Mouse (Mus musculus) heart, adult 8-10 months (tissue): ENCODE measurements around the gene Etnppl. TPM values are rescaled to one million over a fixed set of nuclear protein-coding genes. Genes with fewer than 3 reads are reported as not detected.

Experiments used
- DNase-seq: peaks from one replicate; pipeline ENCODE4 v3.0.0; 2022; ENCODE audit warnings: low spot score
- total RNA-seq, 4 experiments: library from RNA; stranded (reverse); gene quantifications; 2 replicates each; pipeline ENCODE4 v1.2.4; 2022

Gene Etnppl
- total RNA-seq, 4 experiments from 2014 or later = not detected

DNA sequence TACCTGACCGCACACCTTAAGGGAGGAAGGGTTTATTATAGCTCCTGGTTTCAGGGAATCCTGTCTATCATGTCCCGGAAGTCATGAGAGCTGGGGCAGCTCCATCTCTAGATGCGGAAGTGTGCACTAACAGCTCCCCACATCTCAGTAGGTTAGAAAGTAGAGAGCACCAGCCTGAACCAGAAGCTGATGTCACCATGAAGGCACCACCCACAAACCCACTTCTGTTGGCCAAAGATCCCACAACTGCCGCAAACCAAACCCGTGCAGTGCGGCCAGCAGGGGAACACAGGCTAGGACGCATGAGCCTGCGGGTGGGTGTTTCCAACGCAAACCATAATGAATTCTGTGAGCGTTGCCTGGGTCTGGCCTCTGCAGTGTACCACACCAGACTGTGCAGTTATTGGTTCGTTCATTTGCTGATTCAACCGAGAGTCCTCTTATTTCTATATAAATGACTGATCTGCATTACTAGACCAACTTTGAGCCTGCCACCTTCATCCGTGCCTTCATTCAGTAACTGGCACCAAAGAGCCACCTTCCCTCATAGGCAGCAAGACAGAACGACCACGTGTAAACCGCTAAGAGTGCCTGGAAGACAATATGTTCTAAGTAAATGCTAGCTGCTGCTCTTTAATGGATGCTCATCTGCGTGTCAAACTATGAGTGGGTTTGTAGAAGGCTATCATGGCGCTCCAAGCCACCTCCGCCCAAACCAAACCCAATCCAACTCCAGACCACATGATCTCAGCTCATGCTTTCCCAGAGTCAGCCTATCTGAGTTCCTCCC lies 60.6 kb downstream of the Etnppl start:
- no peak for DNase-seq

- DNase-seq = no peak
Measured at GRCm38 (mm10) chr3:130681226-130681625, 64.0 kb downstream of the Etnppl start.

- no peak for DNase-seq
Measured at GRCm38 (mm10) chr3:130682183-130682582, 64.9 kb downstream of the Etnppl start.

GRCm38 (mm10) chr3:130683836-130684235 lies 66.6 kb downstream of the Etnppl start:
- DNase-seq = no peak

DNA sequence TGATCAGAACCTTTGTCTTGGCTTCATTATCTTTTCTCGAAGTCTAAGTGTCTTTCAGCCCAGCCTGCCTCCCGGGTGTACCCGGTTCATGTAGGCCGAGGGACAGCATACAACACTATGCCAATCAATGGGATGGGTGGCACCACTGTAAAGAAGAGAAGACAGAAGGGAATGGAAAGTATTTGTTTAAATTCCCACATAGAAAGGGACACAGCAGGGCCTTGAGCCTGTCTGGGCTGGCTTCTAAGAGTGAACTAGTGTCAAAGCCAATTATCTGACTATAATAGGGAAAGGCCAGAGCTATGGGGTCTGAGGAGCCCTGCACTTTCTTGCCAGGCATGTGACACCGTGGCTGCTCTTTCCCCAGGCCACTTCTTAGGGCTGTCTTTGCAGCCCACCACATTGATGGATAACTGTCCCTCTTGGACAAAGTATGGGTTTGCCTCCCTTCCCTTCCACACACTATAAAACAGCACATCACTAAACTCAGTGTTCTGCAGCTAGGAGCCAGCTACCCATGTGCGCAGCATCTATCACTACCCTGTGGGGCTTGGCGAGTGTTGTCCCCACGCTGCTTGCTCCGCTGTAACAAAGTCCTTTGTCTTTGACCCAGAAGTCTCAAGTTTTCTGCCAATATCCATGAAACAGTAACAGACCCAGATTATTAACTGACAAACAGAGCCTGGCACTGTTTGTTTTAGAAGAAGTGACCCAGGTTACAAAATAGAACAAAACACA lies 67.2 kb downstream of the Etnppl start:
- DNase-seq = no peak

DNA sequence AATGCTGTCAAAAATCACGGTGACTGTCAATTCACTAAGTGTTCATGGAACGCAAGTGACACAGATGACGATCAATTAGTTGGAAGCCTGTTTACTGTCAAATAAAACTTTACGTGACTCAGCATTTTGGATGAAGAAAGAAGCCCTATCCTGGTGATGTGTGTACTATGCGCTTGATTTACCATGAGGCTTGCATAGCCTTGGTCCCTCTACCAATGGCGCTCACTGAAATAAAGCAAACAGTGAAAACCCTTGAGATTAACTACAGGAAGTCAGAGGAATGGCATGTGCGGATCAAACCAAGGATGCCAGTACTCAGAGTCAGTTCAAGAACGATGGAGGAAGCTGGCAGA lies 67.7 kb downstream of the Etnppl start:
- DNase-seq = no peak

DNA sequence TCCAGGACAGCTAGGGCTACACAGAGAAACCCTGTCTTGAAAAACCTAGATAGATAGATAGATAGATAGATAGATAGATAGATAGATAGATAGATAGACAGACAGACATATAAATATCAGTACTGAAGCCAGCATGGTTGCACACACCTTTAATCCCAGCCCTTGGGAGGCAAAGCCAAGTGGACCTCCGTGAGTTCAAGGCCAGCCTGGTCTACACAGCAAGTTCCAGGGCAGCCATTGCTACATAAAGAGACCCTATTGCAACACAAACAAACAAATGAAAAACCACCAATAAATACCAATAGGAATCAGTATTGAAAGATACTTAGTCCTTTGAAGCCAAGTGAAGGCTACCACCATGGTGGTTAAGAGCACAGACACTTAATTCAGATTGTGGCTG lies 69.8 kb downstream of the Etnppl start:
- no peak for DNase-seq

Other genes with a start within 250 kb of the Etnppl start
- 10 to 100 TPM; 42.7 to 52.9 (median 47.6) TPM for gene Ostc, start 92.0 kb downstream of the Etnppl start, total RNA-seq
- 100 to 1,000 TPM; 346 to 409 (median 368) TPM for gene Rpl34, start 113.0 kb downstream of the Etnppl start, total RNA-seq